Mouse (Mus musculus) C3H10T1/2 (cell line): ENCODE results near the gene Arhgef28. TPM values are rescaled to one million over a fixed set of nuclear protein-coding genes. Genes with fewer than 3 reads are reported as not detected.

ENCODE experiments used
- polyA plus RNA-seq, 2 experiments: library from polyadenylated mRNA; unstranded; fragments of >200 nt; fragmentation: generic; extraction: Trizol; gene quantifications; one replicate each; pipeline ENCODE4 v1.2.1; 2012; ENCODE audit warnings: missing spikeins in 2 of 2

The Arhgef28 gene
- 1 to 10 TPM in 1 of 2 experiments, under 1 TPM in 1; 0.37 to 3.0 TPM for polyA plus RNA-seq

GRCm38 (mm10) chr13:98205771-98206545 lies at the start of gene Arhgef28:
TSS of gene Arhgef28 (minus strand) at chr13:98206439.

Other genes with a start within 250 kb of the Arhgef28 start
- gene Utp15, start 56.6 kb upstream of the Arhgef28 start, polyA plus RNA-seq, result 1 to 10 TPM; 2.2 to 4.4 TPM
- gene Ankra2, start 56.6 kb upstream of the Arhgef28 start, polyA plus RNA-seq, result 10 to 100 TPM in 1 of 2 experiments, under 1 TPM in 1; 0.71 to 10.8 TPM
- not detected for gene Gm21976, start 73.4 kb upstream of the Arhgef28 start, polyA plus RNA-seq
- 100 to 1,000 TPM; 594 to 946 TPM for gene Btf3, start 110.6 kb upstream of the Arhgef28 start, polyA plus RNA-seq
- gene Foxd1, start 147.8 kb upstream of the Arhgef28 start, polyA plus RNA-seq, result 1 to 10 TPM; 1.4 to 2.0 TPM